Mouse (Mus musculus) adrenal gland, postnatal 14 days (tissue): ENCODE results near the gene Gria1. TPM values are rescaled to one million over a fixed set of nuclear protein-coding genes. Genes with fewer than 3 reads are reported as not detected.

Source experiments
- DNase-seq: peaks from one replicate; pipeline ENCODE4 v3.0.0; 2021; ENCODE audit warnings: mixed read lengths
- total RNA-seq: library from RNA; stranded (reverse); gene quantifications from 2 replicates; pipeline ENCODE4 v1.2.3, GENCODE M21; 2021

The Gria1 gene
- total RNA-seq, 1 experiment from 2014 or later, result 0.82 TPM

DNA sequence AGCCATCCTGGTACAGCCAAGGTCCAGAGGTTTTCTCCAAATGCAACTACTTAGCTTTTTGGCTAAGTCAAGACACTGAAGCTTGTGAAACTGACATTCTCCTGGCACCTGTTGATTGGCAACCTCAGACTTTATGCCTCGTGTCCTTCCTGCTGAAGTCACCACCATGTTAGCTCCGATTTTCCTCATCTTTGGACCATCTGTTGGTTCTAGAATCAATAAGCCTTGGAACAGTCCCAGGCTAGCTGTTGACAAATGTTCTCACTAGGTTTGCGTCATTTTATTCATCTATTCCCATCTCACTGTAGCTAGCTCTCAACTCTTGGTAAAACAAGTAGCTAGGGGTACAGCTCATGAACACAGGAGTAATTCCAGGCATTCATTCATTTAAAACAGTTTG lies 51.3 kb downstream of the Gria1 start:
- DNase-seq, result no peak

DNA sequence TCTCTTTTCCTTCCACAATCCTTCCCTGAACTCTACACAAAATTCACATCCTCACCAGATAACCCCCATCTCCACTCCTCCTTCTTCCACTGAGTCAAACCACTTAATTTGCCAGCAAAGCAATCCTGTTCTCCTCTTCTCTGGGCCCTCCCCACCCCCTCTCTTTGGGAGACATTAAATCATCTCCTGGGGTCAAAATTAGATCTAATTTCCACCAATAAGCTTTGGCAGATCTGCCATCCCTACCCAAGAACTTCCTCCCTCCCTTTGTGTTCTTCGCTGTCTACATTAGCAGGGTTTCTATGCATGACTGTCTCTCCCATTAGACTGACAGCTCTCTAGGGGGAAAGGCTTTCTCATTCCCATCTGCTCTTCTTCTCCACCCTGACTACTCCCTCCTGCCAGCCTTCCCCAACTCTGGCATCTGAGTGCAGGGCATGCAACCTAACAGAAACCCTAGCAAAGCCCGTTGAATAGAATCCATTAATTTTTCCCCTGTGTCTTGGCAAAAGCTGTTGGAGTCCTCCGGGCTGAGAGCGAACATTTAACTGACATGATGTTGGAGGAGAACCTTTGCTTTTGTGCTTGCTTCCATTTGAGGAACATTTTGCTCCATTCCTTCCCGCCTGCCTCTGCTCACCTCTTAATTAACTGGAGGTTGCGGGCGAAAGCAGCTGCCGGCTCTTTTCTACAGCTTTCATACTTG lies 59.2 kb downstream of the Gria1 start:
- no peak for DNase-seq

DNA sequence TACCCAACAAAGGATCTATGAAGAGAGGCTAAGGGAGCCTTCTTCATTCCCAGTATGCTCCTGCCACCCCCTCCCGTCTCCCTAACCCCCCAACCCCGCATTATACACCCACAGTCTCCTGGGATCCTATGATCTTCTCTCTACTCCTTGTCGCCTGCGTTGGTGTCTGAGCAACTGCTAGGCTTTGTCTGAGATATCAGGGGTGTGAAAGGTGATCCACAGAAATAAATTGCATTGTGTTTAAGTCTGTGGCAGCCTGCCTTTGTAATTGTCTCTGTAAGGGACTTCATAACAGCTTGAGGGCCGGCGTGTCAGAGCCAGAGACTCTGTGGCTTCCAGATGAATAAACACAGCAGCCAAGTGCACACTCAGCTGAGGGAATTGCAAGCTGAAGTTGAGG lies 61.0 kb downstream of the Gria1 start:
- no peak for DNase-seq

DNA sequence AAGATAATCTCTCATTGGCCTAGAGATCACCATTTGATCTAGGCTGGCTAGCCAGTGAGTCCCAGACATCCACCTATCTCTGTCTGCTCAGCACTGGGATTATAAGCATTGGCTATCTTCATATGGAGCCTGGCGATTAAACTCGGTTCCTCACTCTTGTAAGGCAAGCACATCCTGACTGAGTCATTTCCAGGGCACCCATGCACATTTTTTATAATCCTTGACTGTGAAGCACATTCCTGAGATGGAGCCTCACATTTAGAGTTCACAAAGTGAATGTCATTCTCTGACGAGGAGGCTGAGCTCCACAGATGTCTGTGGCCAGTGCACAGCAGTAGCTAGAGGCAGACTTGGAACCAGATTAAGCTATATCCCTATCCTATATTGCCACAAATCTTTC lies 68.2 kb downstream of the Gria1 start:
- no peak for DNase-seq

DNA sequence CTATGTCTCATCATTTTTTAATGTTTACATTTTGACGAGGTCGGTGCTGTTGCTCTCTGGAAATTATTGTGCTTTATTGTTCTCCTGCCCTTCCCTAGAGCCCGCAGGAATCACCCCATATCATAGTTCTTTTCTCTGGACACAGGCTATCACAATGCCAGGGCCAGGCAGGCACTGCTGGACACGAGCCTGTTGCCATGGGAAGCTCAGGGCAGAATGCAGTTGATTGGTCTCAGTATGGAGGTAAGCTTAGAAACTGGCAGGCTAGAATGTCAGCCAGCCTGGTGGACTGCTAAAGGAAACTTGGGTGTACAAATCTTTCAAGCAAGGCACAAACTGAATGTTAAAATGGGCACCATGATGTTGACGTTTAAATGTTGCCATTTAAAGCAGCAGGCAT lies 78.3 kb downstream of the Gria1 start:
- DNase-seq, result peak; percentile 34

DNA sequence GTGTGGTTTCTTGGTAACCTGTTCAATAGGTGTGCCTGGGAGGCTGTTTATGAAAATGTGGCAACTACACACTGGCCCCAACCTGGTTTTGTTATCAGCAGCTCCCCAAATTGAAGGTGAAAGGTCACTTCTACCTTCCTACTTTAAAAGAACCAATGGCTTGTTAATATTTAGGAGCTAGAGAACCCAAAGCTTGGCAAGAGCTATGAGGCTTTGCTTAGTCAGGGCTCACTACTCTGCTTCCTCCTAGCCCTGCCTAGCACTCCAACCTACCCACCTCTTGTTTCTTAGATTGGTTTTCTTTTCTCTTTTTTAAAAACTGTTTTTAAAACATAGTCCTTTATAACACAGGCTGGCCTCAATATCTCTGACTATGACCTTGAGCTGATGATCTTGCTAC lies 79.5 kb downstream of the Gria1 start:
- DNase-seq, result no peak

DNA sequence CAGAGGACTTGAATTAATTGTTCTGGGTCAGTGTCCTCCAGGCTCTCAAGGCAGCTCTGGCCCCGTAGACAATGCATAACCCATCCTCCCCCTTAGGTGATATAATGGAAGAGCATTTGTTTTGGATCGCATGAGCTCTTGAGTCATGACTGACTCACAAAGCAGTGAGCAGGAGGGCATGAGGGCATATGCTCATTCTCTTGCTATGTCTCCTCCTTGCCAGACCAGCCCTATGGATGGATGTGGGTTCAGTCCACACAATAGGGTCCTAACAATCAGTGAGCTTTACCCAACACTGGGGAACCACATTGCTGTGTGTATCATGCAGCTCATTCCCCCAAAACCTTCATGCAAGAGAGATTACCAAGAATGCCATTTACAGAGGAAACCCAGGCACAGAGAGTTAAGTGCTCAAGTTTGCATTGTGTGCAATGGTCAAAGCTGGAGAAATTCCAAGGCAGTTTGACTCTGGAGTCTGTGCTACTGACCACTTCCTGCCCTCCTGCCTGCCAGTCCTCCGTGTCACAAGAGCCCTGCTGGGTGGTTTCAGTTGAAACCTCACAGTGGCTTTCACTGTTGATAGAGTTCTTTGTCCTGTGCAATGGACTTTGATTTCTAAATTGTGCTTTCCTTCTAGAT lies 80.2 kb downstream of the Gria1 start:
- DNase-seq, result peak; percentile 16

DNA sequence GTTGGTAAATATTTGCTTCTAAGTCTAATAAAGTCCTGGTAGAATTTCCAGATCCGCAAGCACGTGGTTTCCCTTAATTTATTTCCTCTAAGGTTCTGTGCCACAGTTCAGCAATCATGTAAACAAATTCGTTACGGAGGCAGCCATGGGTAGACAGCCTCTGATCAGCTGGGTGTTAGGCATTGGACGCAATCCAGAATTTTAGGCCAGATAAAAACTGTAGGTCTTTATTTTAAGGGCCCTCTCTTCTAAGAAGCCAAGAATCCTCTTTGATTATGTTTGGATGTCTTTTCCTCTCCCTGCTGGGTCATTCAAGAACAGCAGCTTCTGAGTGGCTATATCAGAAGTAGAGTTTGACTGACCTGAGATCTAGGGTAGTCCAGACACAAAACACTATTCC lies 89.3 kb downstream of the Gria1 start:
- no peak for DNase-seq

DNA sequence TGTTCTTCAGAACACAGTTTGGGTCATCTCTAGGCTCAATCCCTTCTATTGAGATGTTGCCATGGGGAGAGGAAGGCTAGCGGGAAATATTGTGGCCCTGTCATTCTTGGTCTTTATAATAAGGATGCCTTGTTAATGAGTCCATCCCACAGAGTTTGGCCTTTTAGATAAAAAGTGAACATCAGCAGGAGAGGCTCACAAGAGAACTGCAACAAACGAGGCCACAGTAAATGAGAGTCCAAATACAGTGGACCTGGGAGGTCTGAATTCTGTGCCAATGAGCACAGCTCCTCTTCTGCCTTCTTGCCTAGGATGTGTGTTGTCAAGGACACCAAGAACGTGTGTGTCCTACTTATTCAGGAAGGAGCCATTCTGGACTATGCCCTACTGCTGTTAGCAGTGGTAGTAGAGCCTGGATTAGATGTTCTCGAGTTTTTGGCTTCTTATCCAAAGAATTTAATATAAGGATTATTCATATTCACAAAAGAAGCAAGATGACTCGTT lies 92.6 kb downstream of the Gria1 start:
- DNase-seq, result no peak

DNA sequence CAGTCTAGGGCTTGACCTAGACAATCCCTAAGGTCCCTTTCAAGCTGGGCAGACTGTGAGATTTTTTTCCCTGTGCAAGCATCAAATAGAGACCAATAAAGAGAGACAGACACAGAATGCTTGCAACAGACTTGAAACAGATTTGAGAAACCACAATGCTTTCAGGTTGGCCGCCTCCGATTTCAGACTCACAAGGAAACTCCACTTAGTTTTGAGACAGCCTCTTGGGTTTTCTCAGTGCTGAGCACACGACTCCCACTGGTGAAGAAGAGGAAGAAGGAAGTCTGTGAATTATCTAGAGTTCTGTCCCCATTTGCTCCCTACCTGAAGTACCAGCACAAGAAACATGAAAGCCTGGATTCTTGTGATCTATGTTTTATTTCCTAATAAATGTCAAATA lies 94.5 kb downstream of the Gria1 start:
- no peak for DNase-seq

DNA sequence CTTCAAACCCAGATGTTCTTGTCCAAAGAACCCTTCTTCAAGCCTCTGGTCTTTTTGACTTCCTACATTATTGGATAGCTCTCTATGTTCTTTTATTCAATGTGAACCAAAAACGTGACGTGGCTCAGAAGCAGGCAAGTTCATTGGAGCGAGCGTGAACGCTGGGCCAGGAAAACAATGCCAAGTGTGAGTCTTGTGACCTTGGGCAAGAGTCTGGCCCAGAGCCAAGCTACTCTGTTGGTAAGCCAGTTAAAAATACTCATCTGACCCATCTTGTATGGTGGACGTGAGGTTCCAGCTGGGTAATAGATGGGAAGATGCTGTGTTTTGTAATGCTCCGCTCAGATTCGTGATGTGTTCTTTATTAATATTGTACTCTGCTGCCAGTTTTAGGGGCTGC lies 101.2 kb downstream of the Gria1 start:
- DNase-seq, result peak; percentile 74

DNA sequence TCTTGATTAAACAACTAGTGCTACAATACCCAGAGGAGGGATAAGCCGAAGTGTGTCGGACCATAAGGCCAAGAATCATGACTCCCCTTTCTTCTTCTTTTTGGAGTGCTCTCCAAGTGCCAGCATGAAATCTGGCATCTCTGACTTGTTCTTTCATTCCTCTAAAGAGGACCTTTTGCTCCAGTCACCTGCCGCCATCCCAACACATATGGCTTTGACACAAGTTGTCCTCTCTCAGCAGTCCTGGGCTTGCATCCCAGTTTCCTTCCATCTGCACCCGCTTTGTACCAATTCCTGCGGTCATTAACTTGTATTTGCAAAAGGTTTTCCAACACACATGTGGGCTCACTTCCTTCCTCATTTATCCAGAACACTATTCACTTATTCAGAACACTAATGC lies 103.2 kb downstream of the Gria1 start:
- DNase-seq, result no peak

DNA sequence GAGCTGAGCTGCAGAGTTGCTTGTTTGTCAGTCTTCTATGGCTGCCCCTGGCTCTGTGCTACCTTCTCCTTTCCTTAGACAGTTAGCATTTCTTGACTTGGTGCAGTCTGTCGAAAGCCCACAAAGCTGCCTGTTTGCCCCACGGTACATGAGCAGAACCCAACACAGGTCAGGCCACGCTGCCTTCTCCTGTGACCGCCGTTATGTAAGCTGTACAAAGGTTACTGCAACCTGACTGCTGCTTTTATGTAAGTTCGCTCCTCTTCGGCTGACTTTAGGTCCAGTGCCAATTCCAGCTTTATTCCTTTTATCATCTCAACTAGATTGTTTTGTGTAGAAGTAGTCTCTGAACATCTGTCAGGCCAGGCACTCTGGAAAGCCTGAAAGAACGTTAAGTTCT lies 115.9 kb downstream of the Gria1 start:
- no peak for DNase-seq

DNA sequence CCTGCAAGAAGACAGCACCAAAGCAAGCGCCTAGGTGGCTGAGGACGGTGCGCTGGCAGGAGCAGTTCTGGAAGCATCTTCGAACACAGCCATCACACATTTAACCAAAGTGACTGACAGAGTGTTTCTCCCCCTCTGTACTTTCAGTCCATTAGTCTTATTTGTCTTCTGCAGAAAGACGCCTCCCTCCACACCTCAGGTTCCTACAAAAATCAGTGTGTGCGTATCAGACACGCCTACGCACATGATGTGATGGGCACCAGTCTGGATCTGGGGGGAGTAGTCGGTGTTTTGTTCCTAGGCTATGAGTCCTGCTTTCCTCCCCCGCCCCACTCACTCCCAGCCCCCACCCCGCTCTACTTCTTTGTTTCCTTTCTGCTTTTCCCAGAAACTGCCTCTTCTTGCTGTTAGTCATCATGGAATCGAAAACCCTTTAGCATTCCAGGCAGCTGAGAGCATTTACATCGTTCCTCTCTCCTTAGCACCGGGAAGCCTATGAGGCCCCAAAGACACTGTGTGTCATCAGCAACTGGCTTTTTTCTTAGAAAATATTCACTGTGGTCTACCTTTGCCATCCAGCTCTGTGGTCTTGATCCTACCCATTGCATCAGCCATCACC lies 129.1 kb downstream of the Gria1 start:
- no peak for DNase-seq

DNA sequence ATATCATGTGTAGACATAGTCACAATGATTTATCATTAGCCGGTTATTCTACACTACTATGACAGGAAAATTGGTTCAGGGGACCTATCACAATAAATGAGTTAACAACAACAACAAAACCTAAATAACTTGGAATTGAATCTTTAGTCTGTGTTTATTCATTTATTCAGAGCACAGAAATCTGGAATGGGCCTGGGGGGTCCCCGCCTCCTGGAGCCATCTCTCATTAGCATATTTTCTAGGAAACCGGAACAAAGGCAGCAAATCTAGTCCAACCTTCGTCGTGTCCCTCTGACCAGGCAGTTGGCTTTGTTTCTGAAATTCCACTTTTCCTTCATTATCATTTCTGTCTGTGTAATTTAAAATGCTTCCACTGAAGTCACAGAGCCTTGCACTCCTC lies 132.5 kb downstream of the Gria1 start:
- no peak for DNase-seq

DNA sequence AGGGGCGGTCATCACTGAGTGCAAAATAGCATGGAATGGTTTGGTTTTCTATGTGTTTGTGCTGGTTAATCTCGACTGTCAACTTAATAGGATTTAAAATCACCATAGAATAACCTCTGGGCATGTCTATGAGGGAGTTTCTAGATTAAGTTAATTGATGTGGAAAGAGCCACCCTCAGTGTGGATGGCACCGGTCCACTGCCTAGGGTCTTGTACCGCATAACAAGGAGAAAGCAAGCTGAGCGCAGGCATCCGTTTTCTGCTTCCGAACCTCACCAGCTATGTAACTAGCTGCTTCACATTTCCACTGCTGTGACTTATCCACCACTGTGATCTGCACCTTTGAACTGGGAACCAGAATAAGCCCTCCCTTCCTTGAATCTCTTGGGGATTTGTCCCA lies 134.0 kb downstream of the Gria1 start:
- DNase-seq, result no peak

DNA sequence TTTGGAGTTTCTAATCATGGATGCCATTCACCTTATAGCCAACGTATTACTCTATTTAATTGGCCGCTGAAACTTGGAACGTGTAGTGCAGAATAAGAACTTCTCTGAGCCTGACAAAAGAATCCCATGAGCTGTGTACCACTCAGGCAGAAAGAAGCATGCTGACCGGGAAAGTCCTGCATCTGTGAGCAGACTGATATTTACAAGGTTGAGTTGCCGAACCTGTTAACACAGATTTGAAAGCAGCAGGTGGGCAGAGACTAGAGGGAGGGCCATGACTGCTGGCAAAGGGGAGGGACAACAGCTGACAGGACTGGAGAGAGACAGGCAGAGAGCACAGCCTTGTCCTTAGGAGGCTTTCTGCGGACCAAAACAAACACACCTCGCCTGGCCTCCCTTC lies 134.5 kb downstream of the Gria1 start:
- DNase-seq, result no peak

DNA sequence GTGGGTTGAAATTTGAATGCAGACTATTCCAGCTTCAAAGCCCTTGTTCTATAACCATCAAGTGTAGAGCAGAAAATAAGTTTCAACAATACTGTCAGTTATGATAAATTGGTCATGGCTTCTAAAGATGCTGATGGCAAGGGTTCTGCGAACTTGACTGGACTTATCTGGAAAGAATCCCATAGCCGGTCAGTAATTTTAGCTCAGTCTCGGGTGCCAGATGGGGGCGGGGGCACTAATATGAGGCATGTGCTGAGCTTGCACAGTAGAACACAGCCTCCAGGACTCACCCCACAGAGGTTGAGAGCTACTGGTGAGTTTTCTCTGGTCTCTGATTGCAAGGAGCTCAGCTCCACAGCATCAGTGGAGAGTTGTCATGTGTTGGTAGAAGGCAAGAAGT lies 140.5 kb downstream of the Gria1 start:
- DNase-seq, result no peak

DNA sequence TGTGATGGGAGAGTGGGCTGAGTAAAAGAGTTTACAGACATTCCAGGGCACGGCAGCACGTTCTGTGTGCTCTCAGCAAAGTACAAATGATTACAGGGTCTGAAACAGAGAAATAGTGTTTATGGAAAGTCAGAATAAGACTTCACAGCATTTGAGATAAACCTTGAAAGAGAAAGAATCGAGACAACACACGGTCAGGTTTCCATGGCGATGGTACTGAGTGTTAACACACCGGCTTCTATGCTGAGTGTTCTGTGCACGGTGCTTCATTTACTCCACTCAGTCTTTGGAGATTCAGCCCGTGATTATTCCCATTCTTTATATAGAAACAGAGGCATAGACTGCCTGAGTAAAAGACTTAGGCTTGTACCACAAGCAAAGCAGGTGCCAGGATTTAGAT lies 143.8 kb downstream of the Gria1 start:
- no peak for DNase-seq

DNA sequence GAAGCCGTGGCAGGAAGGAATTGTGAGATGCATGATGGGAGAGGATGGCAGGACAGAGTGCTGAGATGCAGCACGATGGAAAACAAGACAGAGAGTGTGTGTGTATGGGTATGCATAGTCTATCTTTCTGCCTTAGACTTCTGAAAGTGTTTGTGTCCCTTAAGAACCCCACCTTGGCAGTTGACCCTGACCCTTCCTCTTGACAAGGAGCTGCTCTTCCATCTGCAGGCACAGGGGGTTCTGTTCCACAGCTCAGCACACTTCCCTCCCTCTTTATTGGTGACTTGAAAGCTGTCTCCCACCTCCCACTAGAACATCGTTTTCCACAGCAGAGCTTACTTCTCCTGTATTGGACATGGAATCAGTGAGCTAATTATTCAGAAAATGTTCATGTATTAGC lies 148.2 kb downstream of the Gria1 start:
- DNase-seq, result no peak

DNA sequence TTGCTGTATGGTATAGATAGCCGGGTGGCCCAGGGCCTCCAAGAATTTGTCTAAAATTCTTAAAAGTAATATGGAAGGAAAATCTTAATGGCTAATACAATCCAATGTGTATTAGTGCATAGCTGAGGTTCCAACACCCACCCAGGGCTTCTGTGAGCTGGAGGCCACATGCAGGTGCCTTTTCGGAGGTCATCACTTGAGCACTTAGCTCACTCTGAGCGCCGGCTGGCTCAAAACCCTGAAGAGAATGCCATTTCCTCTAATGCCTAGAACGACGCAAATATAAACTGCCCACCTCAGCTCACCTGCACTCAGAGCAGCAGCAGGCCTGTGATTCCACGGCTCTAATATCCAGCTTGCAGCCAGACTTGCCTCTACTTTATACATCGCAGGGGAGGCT lies 148.9 kb downstream of the Gria1 start:
- DNase-seq, result no peak

DNA sequence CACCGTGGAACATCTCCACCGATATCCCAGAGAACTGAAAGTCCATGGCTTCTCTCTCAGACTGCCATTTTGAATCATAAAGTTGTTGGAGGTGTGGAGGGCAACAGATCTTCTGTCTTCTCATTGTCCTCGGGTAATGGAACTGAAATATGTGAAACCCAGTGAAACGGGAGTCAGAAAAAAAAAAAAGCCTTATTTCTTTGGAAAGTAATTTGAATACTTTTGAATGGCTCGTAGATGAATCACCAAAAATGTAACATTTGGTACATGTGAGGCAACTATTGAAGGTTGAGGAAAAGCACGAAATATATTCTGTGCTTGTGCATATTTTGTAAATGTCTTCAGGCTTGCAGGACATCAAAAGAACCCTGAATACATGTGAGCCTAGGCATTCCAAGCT lies 151.7 kb downstream of the Gria1 start:
- DNase-seq, result no peak

DNA sequence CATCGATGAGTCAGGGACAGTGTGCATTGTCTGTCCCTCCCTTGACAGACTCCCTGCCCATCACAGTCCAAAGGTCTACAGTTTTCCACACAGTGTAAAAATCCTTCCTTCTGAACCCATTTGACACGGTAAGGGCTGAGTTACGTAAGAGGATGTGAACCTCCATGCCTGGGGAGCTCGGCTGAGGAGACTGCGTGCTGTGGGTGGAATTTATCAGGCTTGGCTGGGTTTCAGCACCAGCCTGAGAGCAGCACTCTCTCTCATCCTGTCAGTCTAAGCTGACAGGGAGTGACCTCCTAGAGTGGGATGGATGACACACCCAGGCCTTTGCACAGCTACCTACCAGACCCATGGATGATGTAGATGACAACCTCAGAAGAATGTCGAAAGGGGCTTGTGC lies 158.9 kb downstream of the Gria1 start:
- DNase-seq, result peak; percentile 5

DNA sequence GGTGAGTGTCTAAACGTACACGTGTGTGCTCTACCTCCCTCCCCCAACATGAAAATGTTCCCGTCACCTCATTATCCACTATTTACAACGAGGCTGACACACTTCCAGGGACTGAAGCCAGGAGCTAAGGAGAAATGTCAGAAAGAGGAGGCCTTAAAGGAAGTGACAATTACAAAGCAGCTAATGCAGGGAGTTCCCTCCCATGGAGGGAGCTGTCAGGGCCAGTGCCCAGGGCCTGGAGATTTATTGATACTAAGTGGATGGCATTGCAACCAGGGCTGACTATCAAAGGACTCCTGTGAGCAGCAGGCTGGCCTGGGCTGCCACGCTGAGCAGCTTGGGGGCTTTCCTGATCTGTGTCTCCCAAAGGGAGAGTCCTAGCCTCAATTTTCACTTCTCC lies 163.0 kb downstream of the Gria1 start:
- DNase-seq, result peak; percentile 7
